Mouse (Mus musculus) layer of hippocampus, postnatal 36 days (tissue): Measurements from ENCODE around the gene Ms4a8a. TPM values are rescaled to one million over a fixed set of nuclear protein-coding genes. Genes with fewer than 3 reads are reported as not detected.

Source experiments
- total RNA-seq, 2 experiments: library from RNA; stranded (reverse); gene quantifications; 2 replicates each; pipeline ENCODE4 v1.2.3; 2021

Gene Ms4a8a
- total RNA-seq, 2 experiments from 2014 or later: not detected

Other genes with a start within 250 kb of the Ms4a8a start
- gene Slc15a3, start 241.4 kb downstream of the Ms4a8a start, total RNA-seq: 1 to 10 TPM; 1.1 to 1.3 TPM
- 100 to 1,000 TPM; 170 to 179 TPM for gene Tmem132a, start 211.2 kb downstream of the Ms4a8a start, total RNA-seq
- gene Tmem109, start 199.1 kb downstream of the Ms4a8a start, total RNA-seq: 10 to 100 TPM; 46.8 to 48.4 TPM
- gene Prpf19, start 185.9 kb downstream of the Ms4a8a start, total RNA-seq: 100 to 1,000 TPM; 189 to 197 TPM
- gene Zp1, start 160.5 kb downstream of the Ms4a8a start, total RNA-seq: not detected
- under 1 TPM; 0.20 to 0.28 TPM for gene Ptgdr2, start 143.9 kb downstream of the Ms4a8a start, total RNA-seq
- gene Ccdc86, start 131.8 kb downstream of the Ms4a8a start, total RNA-seq: 1 to 10 TPM; 8.3 to 8.8 TPM
- not detected for gene Ms4a10, start 106.4 kb downstream of the Ms4a8a start, total RNA-seq
- gene Ms4a15, start 87.9 kb downstream of the Ms4a8a start, total RNA-seq: not detected
- gene Ms4a18, start 63.1 kb downstream of the Ms4a8a start, total RNA-seq: not detected
- gene 1700017D01Rik, start 49.8 kb upstream of the Ms4a8a start, total RNA-seq: not detected
- not detected for gene 1700025F22Rik, start 84.2 kb upstream of the Ms4a8a start, total RNA-seq
- not detected for gene Ms4a13, start 115.6 kb upstream of the Ms4a8a start, total RNA-seq
- gene Ms4a12, start 151.3 kb upstream of the Ms4a8a start, total RNA-seq: not detected
- not detected for gene Ms4a1, start 185.1 kb upstream of the Ms4a8a start, total RNA-seq
- gene Ms4a5, start 202.8 kb upstream of the Ms4a8a start, total RNA-seq: not detected
- not detected for gene Ms4a14, start 233.4 kb upstream of the Ms4a8a start, total RNA-seq